Mouse (Mus musculus): ENCODE results near the gene Ctsk.

- TF ChIP-seq CTCF (IDR thresholded peaks at IDR 0.05; ENCODE audit: control insufficient read depth, insufficient read depth, low read length) (no peak), POLR2A (IDR thresholded peaks at IDR 0.05; ENCODE audit: borderline replicate concordance, control insufficient read depth, low read depth, low read length) (no peak)
Measured at GRCm38 (mm10) chr3:95553986-95554385, 54.9 kb downstream of the Ctsk start.
